Comparison of ENCODE assay signal across 8 mouse cellular contexts in genomic region chr2:152553774-152554423, GRCm38 (mm10). TPM values are rescaled to one million over a fixed set of nuclear protein-coding genes. Genes with fewer than 3 reads are reported as not detected.
DNase-seq lines count a peak whose midpoint lies in the region; ATAC-seq and TF ChIP-seq lines count a peak whose summit lies in the region.

No protein-coding gene starts in this region.

- H3K36me3 ChIP-seq in forebrain, postnatal 0 days (ENCODE audit: insufficient read depth), result no peaks in the 10 kb centered on the region
- H3K36me3 ChIP-seq in hindbrain, embryonic 15.5 days, result no peaks in the 10 kb centered on the region

- H3K4me3 ChIP-seq in forebrain, postnatal 0 days (ENCODE audit: low read depth, low read length), result no peak overlapping the region
- peak overlapping the region; percentile 17; the same call in 1 of the 2 replicates for H3K4me3 ChIP-seq in hindbrain, embryonic 15.5 days

- no peaks in the 10 kb centered on the region for H3K4me1 ChIP-seq in forebrain, postnatal 0 days (ENCODE audit: insufficient read depth)
- no peaks in the 10 kb centered on the region for H3K4me1 ChIP-seq in hindbrain, embryonic 15.5 days (replicated peaks)

- no peak overlapping the region for H3K27ac ChIP-seq in forebrain, postnatal 0 days (ENCODE audit: low read depth, low read length)
- no peak overlapping the region for H3K27ac ChIP-seq in hindbrain, embryonic 15.5 days (replicated peaks)

- ATAC-seq in forebrain, postnatal 0 days, result peak; percentile 56
- peak; percentile 45; the same call in 1 of the 2 replicates for ATAC-seq in hindbrain, embryonic 15.5 days (ENCODE audit: low FRiP score, low read depth)
- ATAC-seq in megakaryocyte-erythroid progenitor cell, adult 5-6 weeks (replicated peaks; ENCODE audit: low FRiP score, low TSS enrichment, poor library complexity, severe bottlenecking), result peak; percentile 75
- ATAC-seq in inflammation-experienced regulatory T-cells, adult 6 months, result no peak

- TF ChIP-seq CTCF in forebrain, postnatal 0 days (IDR thresholded peaks at IDR 0.05; ENCODE audit: low read depth), result peak; percentile 79

- H3K27me3 ChIP-seq in forebrain, postnatal 0 days (ENCODE audit: insufficient read depth, low read length), result no peaks in the 10 kb centered on the region
- no peaks in the 10 kb centered on the region for H3K27me3 ChIP-seq in hindbrain, embryonic 15.5 days

- H3K9me3 ChIP-seq in forebrain, postnatal 0 days (ENCODE audit: low read length), result no peaks in the 10 kb centered on the region
- no peaks in the 10 kb centered on the region for H3K9me3 ChIP-seq in hindbrain, embryonic 15.5 days

- no peak overlapping the region for H3K9ac ChIP-seq in forebrain, postnatal 0 days
- 0 out of 2 replicates have a peak overlapping the region, but pooled peaks have one; percentile 13 for H3K9ac ChIP-seq in hindbrain, embryonic 15.5 days

- peak overlapping the region; percentile 44 for H3K4me2 ChIP-seq in forebrain, postnatal 0 days (ENCODE audit: low read depth)
- H3K4me2 ChIP-seq in hindbrain, embryonic 15.5 days, result peak overlapping the region; percentile 50

- WGBS in forebrain, postnatal 0 days, result 12% methylated on average over 16 of the region's 16 CpGs
- WGBS in hindbrain, embryonic 15.5 days, result 16% methylated on average over 16 of the region's 16 CpGs

- DNase-seq in NIH3T3 (ENCODE audit: low read depth), result peak; percentile 85
- peak; percentile 39 to 55 for DNase-seq in cerebellum, adult 18-20 months
- peak; percentile 81 for DNase-seq in forebrain, postnatal 0 days
- DNase-seq in layer of hippocampus, postnatal 36 days, result peak; percentile 38 to 48
- peak; percentile 34 to 52 for DNase-seq in right cerebral cortex, postnatal 36 days (ENCODE audit: low spot score in 2 of 2)

RNA-seq across cellular contexts. Expression of gene Defb29, which starts 14.0 kb away (rescaled TPM):
- not detected in 2 replicates for total RNA-seq in forebrain, postnatal 0 days (2014; rRNA removed)
- not detected in 2 replicates for polyA plus RNA-seq in forebrain, postnatal 0 days (2015; fragmentation: Nextera tagmentation; extraction: Ambion mirVana)
- polyA plus RNA-seq in hindbrain, embryonic 15.5 days (2015; fragmentation: Nextera tagmentation; extraction: Ambion mirVana), result not detected in 2 replicates
- total RNA-seq in layer of hippocampus, postnatal 36 days (2021), result not detected
- not detected in 2 replicates for total RNA-seq in megakaryocyte-erythroid progenitor cell, adult 5-6 weeks (2014; fragmentation: Nextera tagmentation)
- total RNA-seq in megakaryocyte-erythroid progenitor cell, adult 5-6 weeks (2017), result not detected in 2 replicates
- not detected for polyA plus RNA-seq in inflammation-experienced regulatory T-cells, adult 6 months (2017; shearing (Covaris generic))

RNA-seq across cellular contexts. Expression of gene Gm17416, which starts 15.2 kb away (rescaled TPM):
- not detected in 2 replicates for total RNA-seq in forebrain, postnatal 0 days (2014; rRNA removed)
- polyA plus RNA-seq in forebrain, postnatal 0 days (2015; fragmentation: Nextera tagmentation; extraction: Ambion mirVana), result not detected in 2 replicates
- polyA plus RNA-seq in hindbrain, embryonic 15.5 days (2015; fragmentation: Nextera tagmentation; extraction: Ambion mirVana), result not detected in 2 replicates
- not detected for total RNA-seq in layer of hippocampus, postnatal 36 days (2021)
- total RNA-seq in megakaryocyte-erythroid progenitor cell, adult 5-6 weeks (2014; fragmentation: Nextera tagmentation), result not detected in 2 replicates
- not detected in 2 replicates for total RNA-seq in megakaryocyte-erythroid progenitor cell, adult 5-6 weeks (2017)
- not detected for polyA plus RNA-seq in inflammation-experienced regulatory T-cells, adult 6 months (2017; shearing (Covaris generic))

RNA-seq across cellular contexts. Expression of gene Defb21, which starts 18.6 kb away (rescaled TPM):
- not detected in 2 replicates for total RNA-seq in forebrain, postnatal 0 days (2014; rRNA removed)
- not detected in 2 replicates for polyA plus RNA-seq in forebrain, postnatal 0 days (2015; fragmentation: Nextera tagmentation; extraction: Ambion mirVana)
- polyA plus RNA-seq in hindbrain, embryonic 15.5 days (2015; fragmentation: Nextera tagmentation; extraction: Ambion mirVana), result not detected in 2 replicates
- total RNA-seq in layer of hippocampus, postnatal 36 days (2021), result not detected
- not detected in 2 replicates for total RNA-seq in megakaryocyte-erythroid progenitor cell, adult 5-6 weeks (2014; fragmentation: Nextera tagmentation)
- not detected in 2 replicates for total RNA-seq in megakaryocyte-erythroid progenitor cell, adult 5-6 weeks (2017)
- not detected for polyA plus RNA-seq in inflammation-experienced regulatory T-cells, adult 6 months (2017; shearing (Covaris generic))

RNA-seq across cellular contexts. Expression of gene Defb19, which starts 26.2 kb away (rescaled TPM):
- not detected in 2 replicates for total RNA-seq in forebrain, postnatal 0 days (2014; rRNA removed)
- polyA plus RNA-seq in forebrain, postnatal 0 days (2015; fragmentation: Nextera tagmentation; extraction: Ambion mirVana), result not detected in 2 replicates
- polyA plus RNA-seq in hindbrain, embryonic 15.5 days (2015; fragmentation: Nextera tagmentation; extraction: Ambion mirVana), result not detected in 2 replicates
- total RNA-seq in layer of hippocampus, postnatal 36 days (2021), result not detected
- total RNA-seq in megakaryocyte-erythroid progenitor cell, adult 5-6 weeks (2014; fragmentation: Nextera tagmentation), result not detected in 2 replicates
- not detected in 2 replicates for total RNA-seq in megakaryocyte-erythroid progenitor cell, adult 5-6 weeks (2017)
- polyA plus RNA-seq in inflammation-experienced regulatory T-cells, adult 6 months (2017; shearing (Covaris generic)), result not detected

RNA-seq across cellular contexts. Expression of gene Defb28, which starts 35.8 kb away (rescaled TPM):
- not detected in 2 replicates for total RNA-seq in forebrain, postnatal 0 days (2014; rRNA removed)
- polyA plus RNA-seq in forebrain, postnatal 0 days (2015; fragmentation: Nextera tagmentation; extraction: Ambion mirVana), result not detected in 2 replicates
- not detected in 2 replicates for polyA plus RNA-seq in hindbrain, embryonic 15.5 days (2015; fragmentation: Nextera tagmentation; extraction: Ambion mirVana)
- total RNA-seq in layer of hippocampus, postnatal 36 days (2021), result not detected
- total RNA-seq in megakaryocyte-erythroid progenitor cell, adult 5-6 weeks (2014; fragmentation: Nextera tagmentation), result not detected in 2 replicates
- not detected in 2 replicates for total RNA-seq in megakaryocyte-erythroid progenitor cell, adult 5-6 weeks (2017)
- not detected for polyA plus RNA-seq in inflammation-experienced regulatory T-cells, adult 6 months (2017; shearing (Covaris generic))
